Mouse (Mus musculus): Measurements from ENCODE around the gene Scp2. TPM values are rescaled to one million over a fixed set of nuclear protein-coding genes. Genes with fewer than 3 reads are reported as not detected.

The Scp2 gene
- total and polyA plus RNA-seq, 2 experiments: 1,138 to 3,000 TPM

GRCm38 (mm10) chr4:108071235-108071901, 73.4 kb downstream of the Scp2 start:
- H3K27ac ChIP-seq (replicated peaks; ENCODE audit: insufficient read depth, low read depth, low read length): peak overlapping the region; percentile 91
- 1% methylated on average over 26 of the region's 26 CpGs for WGBS
- DNase-seq (ENCODE audit: extremely low read depth, low read depth, low spot score): peak; percentile 89
- H3K27me3 ChIP-seq (ENCODE audit: control insufficient read depth, insufficient read depth, low read length): no peaks in the 10 kb centered on the region
- 0 out of 2 replicates have a peak, but pooled peaks have one; percentile 7 for TF ChIP-seq CTCF (IDR thresholded peaks at IDR 0.05; ENCODE audit: low read depth, low read length)
- TF ChIP-seq POLR2A (IDR thresholded peaks at IDR 0.05; ENCODE audit: extremely low read depth, insufficient read depth, low read length): peak; percentile 80
- H3K4me1 ChIP-seq (ENCODE audit: control insufficient read depth, insufficient read depth, low read length): peaks cover 30% of the 10 kb centered on the region
- H3K9ac ChIP-seq (ENCODE audit: low read depth, low read length): peak overlapping the region; percentile 86
- H3K36me3 ChIP-seq (ENCODE audit: control insufficient read depth, insufficient read depth, low read length): peaks cover 66% of the 10 kb centered on the region
- H3K79me2 ChIP-seq (ENCODE audit: control insufficient read depth, insufficient read depth, low read length): no peaks in the 10 kb centered on the region; the same call in 1 of the 2 replicates
- peak overlapping the region; percentile 74 for H3K4me3 ChIP-seq (ENCODE audit: insufficient read depth, low read depth, low read length)

GRCm38 (mm10) chr4:108070723-108071122, 74.1 kb downstream of the Scp2 start:
- Histone ChIP-seq H3K4me3 (ENCODE audit: insufficient read depth, low read depth, low read length) (peak overlapping the region; percentile 74), H3K36me3 (ENCODE audit: control insufficient read depth, insufficient read depth, low read length) (peaks cover 66% of the 10 kb centered on the region), H3K27ac (replicated peaks; ENCODE audit: insufficient read depth, low read depth, low read length) (peak overlapping the region; percentile 91), H3K79me2 (ENCODE audit: control insufficient read depth, insufficient read depth, low read length) (no peaks in the 10 kb centered on the region; the same call in 1 of the 2 replicates), H3K27me3 (ENCODE audit: control insufficient read depth, insufficient read depth, low read length) (no peaks in the 10 kb centered on the region), H3K4me1 (ENCODE audit: control insufficient read depth, insufficient read depth, low read length) (peaks cover 30% of the 10 kb centered on the region), H3K9ac (ENCODE audit: low read depth, low read length) (peak overlapping the region; percentile 86)
- TF ChIP-seq CTCF (IDR thresholded peaks at IDR 0.05; ENCODE audit: low read depth, low read length) (no peak), POLR2A (IDR thresholded peaks at IDR 0.05; ENCODE audit: extremely low read depth, insufficient read depth, low read length) (no peak)
- DNase-seq (ENCODE audit: extremely low read depth, low read depth, low spot score): no peak
- WGBS: 1% methylated on average over 8 of the region's 8 CpGs

DNA sequence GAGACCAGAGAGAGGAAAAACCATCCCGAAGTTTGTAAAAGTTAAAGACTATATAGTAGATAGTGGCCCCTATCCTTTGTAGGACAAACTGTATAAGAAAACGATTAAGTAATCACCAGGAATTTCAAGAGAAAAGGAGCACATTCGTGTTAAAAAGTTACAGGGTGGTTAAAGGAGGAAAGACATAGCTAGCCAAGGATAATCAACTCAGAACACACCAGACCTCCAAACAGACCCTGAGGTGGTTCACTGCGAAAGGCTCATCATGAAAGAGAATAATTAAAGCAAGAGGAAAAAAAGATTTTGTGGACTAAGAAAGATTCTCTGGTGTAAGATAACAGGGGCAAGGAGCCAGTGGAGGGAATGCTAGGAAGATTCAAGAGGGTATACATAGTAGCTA, 74.5 kb downstream of the Scp2 start:
- peaks cover 70% of the 10 kb centered on the region for H3K36me3 ChIP-seq (ENCODE audit: control insufficient read depth, insufficient read depth, low read length)
- no peaks in the 10 kb centered on the region; the same call in 1 of the 2 replicates for H3K79me2 ChIP-seq (ENCODE audit: control insufficient read depth, insufficient read depth, low read length)
- H3K27ac ChIP-seq (replicated peaks; ENCODE audit: insufficient read depth, low read depth, low read length): peak overlapping the region; percentile 91
- no peak for DNase-seq (ENCODE audit: extremely low read depth, low read depth, low spot score)
- no peaks in the 10 kb centered on the region for H3K27me3 ChIP-seq (ENCODE audit: control insufficient read depth, insufficient read depth, low read length)
- H3K4me1 ChIP-seq (ENCODE audit: control insufficient read depth, insufficient read depth, low read length): peaks cover 32% of the 10 kb centered on the region
- 11% methylated on average over 4 of the region's 4 CpGs for WGBS
- H3K4me3 ChIP-seq (ENCODE audit: insufficient read depth, low read depth, low read length): peak overlapping the region; percentile 74
- no peak for TF ChIP-seq POLR2A (IDR thresholded peaks at IDR 0.05; ENCODE audit: extremely low read depth, insufficient read depth, low read length)
- TF ChIP-seq CTCF (IDR thresholded peaks at IDR 0.05; ENCODE audit: low read depth, low read length): no peak
- peak overlapping the region; percentile 86 for H3K9ac ChIP-seq (ENCODE audit: low read depth, low read length)

DNA sequence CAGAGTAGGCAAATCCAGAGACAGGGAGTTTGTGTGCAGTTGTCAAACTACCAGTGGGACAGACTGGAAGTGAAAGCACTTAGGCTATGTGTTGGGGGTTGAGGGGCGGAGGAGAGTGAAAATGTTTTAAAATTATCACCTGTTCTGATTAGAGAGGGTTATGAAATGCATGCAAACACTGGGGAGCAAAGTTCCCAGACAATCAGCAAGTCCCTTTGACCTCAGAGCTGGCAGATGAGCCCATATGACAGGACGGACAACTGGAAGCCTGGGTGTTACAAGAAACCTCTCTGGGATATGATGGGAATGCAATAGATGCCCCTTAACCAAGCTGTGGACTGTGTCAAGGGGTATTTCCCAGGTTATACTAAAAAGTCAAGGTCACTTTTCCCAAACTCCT, 76.7 kb downstream of the Scp2 start:
- Histone ChIP-seq H3K4me1 (ENCODE audit: control insufficient read depth, insufficient read depth, low read length) (peaks cover 41% of the 10 kb centered on the region), H3K4me3 (ENCODE audit: insufficient read depth, low read depth, low read length) (no peak overlapping the region), H3K79me2 (ENCODE audit: control insufficient read depth, insufficient read depth, low read length) (no peaks in the 10 kb centered on the region; the same call in 1 of the 2 replicates), H3K36me3 (ENCODE audit: control insufficient read depth, insufficient read depth, low read length) (peaks cover 66% of the 10 kb centered on the region), H3K9ac (ENCODE audit: low read depth, low read length) (peak overlapping the region; percentile 67), H3K27me3 (ENCODE audit: control insufficient read depth, insufficient read depth, low read length) (no peaks in the 10 kb centered on the region), H3K27ac (replicated peaks; ENCODE audit: insufficient read depth, low read depth, low read length) (peak overlapping the region; percentile 95)
- TF ChIP-seq CTCF (IDR thresholded peaks at IDR 0.05; ENCODE audit: low read depth, low read length) (no peak), POLR2A (IDR thresholded peaks at IDR 0.05; ENCODE audit: extremely low read depth, insufficient read depth, low read length) (no peak)
- 17% methylated on average over 2 of the region's 2 CpGs for WGBS
- DNase-seq (ENCODE audit: extremely low read depth, low read depth, low spot score): peak; percentile 99

- H3K27me3 ChIP-seq (ENCODE audit: control insufficient read depth, insufficient read depth, low read length): no peaks in the 10 kb centered on the region
- H3K27ac ChIP-seq (replicated peaks; ENCODE audit: insufficient read depth, low read depth, low read length): peak overlapping the region; percentile 95
- peak overlapping the region; percentile 67 for H3K9ac ChIP-seq (ENCODE audit: low read depth, low read length)
- no peak for TF ChIP-seq POLR2A (IDR thresholded peaks at IDR 0.05; ENCODE audit: extremely low read depth, insufficient read depth, low read length)
- TF ChIP-seq CTCF (IDR thresholded peaks at IDR 0.05; ENCODE audit: low read depth, low read length): no peak
- peaks cover 71% of the 10 kb centered on the region for H3K36me3 ChIP-seq (ENCODE audit: control insufficient read depth, insufficient read depth, low read length)
- peak; percentile 71 for DNase-seq (ENCODE audit: extremely low read depth, low read depth, low spot score)
- no peak overlapping the region for H3K4me3 ChIP-seq (ENCODE audit: insufficient read depth, low read depth, low read length)
- 27% methylated on average over 7 of the region's 7 CpGs for WGBS
- H3K4me1 ChIP-seq (ENCODE audit: control insufficient read depth, insufficient read depth, low read length): peaks cover 41% of the 10 kb centered on the region
- H3K79me2 ChIP-seq (ENCODE audit: control insufficient read depth, insufficient read depth, low read length): no peaks in the 10 kb centered on the region; the same call in 1 of the 2 replicates
Observed at GRCm38 (mm10) chr4:108067261-108067660, 77.5 kb downstream of the Scp2 start.

DNA sequence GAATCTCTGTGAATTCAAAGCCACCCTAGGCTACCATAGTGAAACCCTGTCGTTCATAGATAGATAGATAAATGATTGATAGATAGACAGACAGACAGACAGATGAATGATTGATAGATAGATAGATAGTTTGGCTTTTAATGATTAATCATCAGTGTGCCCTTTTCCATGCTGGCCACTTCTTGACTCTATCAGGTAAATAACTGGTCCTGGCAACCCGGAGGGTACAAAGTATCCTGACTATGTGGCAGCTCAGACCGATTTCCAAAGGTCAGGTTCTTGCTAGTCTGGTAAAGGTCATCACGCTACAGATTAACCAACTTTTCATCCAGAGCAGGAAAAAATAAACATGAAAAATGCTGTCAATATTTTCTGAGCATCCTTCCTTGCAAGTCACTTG, 78.2 kb downstream of the Scp2 start:
- Histone ChIP-seq H3K27ac (replicated peaks; ENCODE audit: insufficient read depth, low read depth, low read length) (peak overlapping the region; percentile 63), H3K79me2 (ENCODE audit: control insufficient read depth, insufficient read depth, low read length) (no peaks in the 10 kb centered on the region; the same call in 1 of the 2 replicates), H3K27me3 (ENCODE audit: control insufficient read depth, insufficient read depth, low read length) (no peaks in the 10 kb centered on the region), H3K4me1 (ENCODE audit: control insufficient read depth, insufficient read depth, low read length) (peaks cover 41% of the 10 kb centered on the region), H3K9ac (ENCODE audit: low read depth, low read length) (no peak overlapping the region), H3K4me3 (ENCODE audit: insufficient read depth, low read depth, low read length) (no peak overlapping the region), H3K36me3 (ENCODE audit: control insufficient read depth, insufficient read depth, low read length) (peaks cover 74% of the 10 kb centered on the region)
- no peak for TF ChIP-seq CTCF (IDR thresholded peaks at IDR 0.05; ENCODE audit: low read depth, low read length)
- WGBS: 29% methylated on average over 4 of the region's 4 CpGs
- DNase-seq (ENCODE audit: extremely low read depth, low read depth, low spot score): peak; percentile 100
